Mouse (Mus musculus): ENCODE results near the gene Enox1. TPM values are rescaled to one million over a fixed set of nuclear protein-coding genes. Genes with fewer than 3 reads are reported as not detected.

Enox1 gene
- total RNA-seq, 2 experiments from 2014 or later, result 52.0 to 52.2 TPM

DNA sequence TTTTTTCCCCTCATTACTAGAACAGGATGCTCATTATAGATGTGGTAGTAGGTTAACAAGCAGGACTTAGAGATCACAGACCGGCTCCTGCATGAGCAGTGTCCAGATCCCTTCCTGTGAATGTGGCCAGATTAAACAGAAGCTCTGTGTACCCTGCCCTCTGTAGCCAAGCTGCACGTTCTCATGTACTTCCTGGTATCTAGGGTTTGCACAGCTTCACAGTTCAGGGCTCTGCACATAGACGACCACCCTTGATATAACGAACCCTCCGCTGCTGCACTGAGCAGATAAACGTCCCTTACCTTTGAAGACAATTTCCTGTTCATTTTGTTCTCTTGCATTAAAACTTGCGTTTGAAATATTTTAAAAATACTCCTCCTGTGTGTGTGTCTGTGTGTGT is 505.7 kb downstream of the Enox1 start:
- no peak for TF ChIP-seq CTCF (IDR thresholded peaks at IDR 0.05)
- no peak overlapping the region for H3K4me3 ChIP-seq
- intact Hi-C loops (cut with DNase I), result no loop called here
- H3K27ac ChIP-seq, result no peak overlapping the region
- no peak for DNase-seq (ENCODE audit: extremely low spot score in 1 of 2, low spot score in 2 of 2)

DNA sequence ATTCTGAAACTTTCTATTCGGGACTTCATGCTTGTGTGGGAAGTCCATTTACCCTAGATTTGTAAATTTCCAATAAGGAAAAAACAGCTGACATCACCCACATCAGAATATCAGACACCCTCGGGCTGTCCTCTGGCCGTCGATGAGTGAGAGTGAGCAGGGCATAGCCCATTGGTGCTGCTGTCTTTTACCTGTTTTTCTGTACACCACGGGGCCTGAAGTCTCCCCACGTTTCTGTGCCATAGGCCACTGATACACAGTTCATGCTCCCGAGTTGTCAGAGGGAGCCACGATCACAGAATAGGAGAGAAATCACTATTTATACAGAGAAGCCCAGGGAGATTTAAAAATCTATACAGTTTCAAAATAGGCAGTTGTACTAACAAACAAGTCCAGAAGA is 506.4 kb downstream of the Enox1 start:
- no peak overlapping the region for H3K27ac ChIP-seq
- intact Hi-C loops (cut with DNase I), result no loop called here
- no peak for DNase-seq (ENCODE audit: extremely low spot score in 1 of 2, low spot score in 2 of 2)
- H3K4me3 ChIP-seq, result no peak overlapping the region
- TF ChIP-seq CTCF (IDR thresholded peaks at IDR 0.05), result no peak

DNA sequence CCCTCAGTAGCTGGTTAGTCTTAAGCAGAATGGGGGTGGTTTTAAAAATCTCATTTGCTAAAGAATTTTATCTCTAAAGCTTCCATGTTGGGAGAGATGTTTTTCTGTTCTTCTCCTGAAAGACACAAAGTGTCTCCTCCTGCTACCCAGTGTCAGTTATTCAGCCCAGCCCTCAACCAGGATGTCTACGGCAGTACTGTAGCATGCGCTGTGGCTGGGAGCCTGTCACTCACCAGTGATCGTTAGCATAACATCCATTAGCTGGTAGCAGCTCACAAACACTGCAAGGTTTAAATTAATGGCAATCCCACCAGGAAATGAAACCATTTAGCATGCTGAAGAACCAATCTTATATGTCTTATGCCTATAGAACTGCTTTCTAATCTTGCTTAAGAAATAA is 511.5 kb downstream of the Enox1 start:
- DNase-seq (ENCODE audit: extremely low spot score in 1 of 2, low spot score in 2 of 2), result no peak
- intact Hi-C loops (cut with DNase I), result no loop called here
- H3K4me3 ChIP-seq, result no peak overlapping the region
- no peak for TF ChIP-seq CTCF (IDR thresholded peaks at IDR 0.05)
- no peak overlapping the region for H3K27ac ChIP-seq

DNA sequence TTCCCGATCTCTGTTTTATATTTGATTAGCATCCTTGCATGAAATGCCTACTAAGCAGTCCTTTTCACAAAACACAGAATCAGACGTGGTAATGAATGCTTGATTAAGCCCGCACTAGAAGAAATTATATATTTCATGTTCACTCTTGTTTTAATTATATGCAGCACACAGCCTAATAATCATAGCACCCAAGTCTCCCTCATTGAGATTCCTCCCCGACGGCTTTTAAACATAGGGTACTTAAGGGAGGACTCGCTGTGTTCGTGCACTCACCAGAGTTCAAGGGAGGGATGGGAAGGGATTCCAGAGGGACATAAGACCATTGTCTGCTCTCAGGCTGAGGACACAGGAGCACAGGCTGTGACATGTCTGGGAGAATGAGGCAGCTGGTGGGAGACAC is 512.9 kb downstream of the Enox1 start:
- Histone ChIP-seq H3K4me3 (no peak overlapping the region), H3K27ac (no peak overlapping the region)
- no peak for TF ChIP-seq CTCF (IDR thresholded peaks at IDR 0.05)
- intact Hi-C loops (cut with DNase I), result no loop called here
- DNase-seq (ENCODE audit: extremely low spot score in 1 of 2, low spot score in 2 of 2), result no peak

DNA sequence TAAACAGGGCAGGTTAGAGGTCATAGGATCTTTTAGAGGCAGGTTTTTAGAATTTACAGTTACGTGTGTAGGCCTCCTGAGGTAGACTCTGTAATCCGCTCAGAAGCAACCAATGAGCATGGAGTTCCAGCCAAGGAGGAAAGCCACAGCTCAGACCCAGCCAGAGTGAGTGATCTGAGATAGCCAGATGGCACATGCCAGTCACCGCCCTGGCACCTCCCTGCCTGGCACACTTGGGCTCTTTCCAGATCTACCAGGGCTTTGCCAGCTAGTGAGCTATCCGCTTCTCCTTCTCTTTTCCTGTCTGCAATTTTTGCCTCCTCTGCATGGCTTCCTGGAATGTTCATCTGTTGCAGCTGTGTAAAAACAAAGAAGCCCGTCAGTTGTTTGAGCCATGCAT is 514.4 kb downstream of the Enox1 start:
- DNase-seq (ENCODE audit: extremely low spot score in 1 of 2, low spot score in 2 of 2), result no peak
- no peak for TF ChIP-seq CTCF (IDR thresholded peaks at IDR 0.05)
- no peak overlapping the region for H3K27ac ChIP-seq
- intact Hi-C loops (cut with DNase I), result no loop called here
- no peak overlapping the region for H3K4me3 ChIP-seq

DNA sequence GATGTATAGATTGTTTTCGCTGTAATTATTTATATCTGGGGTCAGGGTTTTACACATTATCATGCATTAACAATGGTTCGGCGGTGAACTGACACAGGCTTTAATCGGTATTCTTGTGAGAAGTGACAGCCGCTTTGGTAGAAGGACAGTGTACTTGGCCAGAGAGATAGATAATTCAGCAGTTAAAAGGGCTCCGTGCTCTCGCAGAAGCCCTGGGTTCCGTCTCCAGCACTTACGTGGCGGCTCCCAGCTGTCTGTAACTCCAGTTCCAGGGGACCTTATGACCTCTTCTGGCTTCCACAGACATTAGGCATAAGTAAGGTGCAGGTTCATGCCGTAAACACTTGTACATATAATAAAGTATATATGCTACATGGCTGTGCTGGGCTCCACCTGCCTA is 515.4 kb downstream of the Enox1 start:
- Histone ChIP-seq H3K4me3 (no peak overlapping the region), H3K27ac (no peak overlapping the region)
- intact Hi-C loops (cut with DNase I), result no loop called here
- no peak for DNase-seq (ENCODE audit: extremely low spot score in 1 of 2, low spot score in 2 of 2)
- TF ChIP-seq CTCF (IDR thresholded peaks at IDR 0.05), result no peak

DNA sequence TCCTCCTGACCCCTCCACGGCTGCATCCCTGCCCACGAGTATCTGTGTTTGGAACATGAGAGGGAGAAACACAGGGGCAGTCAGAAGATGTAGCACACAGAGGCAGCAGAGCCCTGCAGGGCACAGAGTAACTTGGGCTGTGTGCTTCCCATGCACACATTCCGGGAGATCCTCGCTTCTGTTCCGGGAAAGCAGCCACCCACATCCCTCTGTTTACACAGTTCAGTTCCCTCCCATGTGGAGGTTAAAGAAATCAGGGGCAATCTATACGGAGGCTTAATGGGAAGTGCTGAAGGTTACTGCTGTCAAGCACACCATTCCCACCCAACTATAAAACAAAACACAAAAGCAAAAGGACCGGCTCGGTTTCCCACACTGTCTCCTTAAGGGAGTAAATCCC is 516.6 kb downstream of the Enox1 start:
- no peak for TF ChIP-seq CTCF (IDR thresholded peaks at IDR 0.05)
- Histone ChIP-seq H3K27ac (no peak overlapping the region), H3K4me3 (no peak overlapping the region)
- intact Hi-C loops (cut with DNase I), result no loop called here
- DNase-seq (ENCODE audit: extremely low spot score in 1 of 2, low spot score in 2 of 2), result no peak

DNA sequence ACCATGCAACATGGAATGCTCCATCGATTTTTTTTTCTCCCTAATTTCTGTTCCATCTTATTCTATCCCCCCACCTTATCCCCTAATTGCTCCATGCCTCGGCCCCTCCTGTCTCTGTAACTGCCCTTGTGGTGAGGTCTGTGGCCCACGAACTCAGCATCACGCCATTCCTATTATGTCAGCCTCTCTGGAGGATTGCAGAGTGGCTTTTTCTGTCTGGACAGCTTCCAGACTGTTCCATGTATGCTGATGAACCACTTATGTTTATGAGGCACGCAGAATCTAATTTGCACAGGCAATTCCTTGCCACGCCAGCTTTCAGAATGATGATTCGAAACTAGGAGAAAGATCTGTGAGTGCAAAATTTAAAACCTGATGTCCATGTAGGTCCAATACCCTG is 521.4 kb downstream of the Enox1 start:
- no peak for TF ChIP-seq CTCF (IDR thresholded peaks at IDR 0.05)
- DNase-seq (ENCODE audit: extremely low spot score in 1 of 2, low spot score in 2 of 2), result no peak
- H3K27ac ChIP-seq, result no peak overlapping the region

DNA sequence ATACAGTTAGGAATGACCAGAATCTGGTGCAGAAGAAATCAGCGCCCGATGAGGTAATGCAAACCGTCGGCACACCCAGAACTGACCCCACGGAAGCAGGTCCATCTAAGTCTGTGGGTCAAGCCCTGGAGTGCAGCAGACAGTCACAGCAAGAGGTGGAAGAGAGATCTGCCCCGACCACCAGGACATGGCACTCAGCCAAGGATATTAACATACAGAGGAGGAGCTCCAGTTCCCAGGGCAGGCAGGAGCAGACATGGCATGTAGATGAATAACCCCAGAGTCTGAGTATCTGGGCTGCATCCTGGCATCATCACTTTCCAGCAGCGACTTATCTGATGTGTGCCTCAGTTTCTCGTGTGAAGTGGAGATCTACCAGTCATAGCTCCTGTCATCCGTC is 523.3 kb downstream of the Enox1 start:
- DNase-seq (ENCODE audit: extremely low spot score in 1 of 2, low spot score in 2 of 2), result no peak
- TF ChIP-seq CTCF (IDR thresholded peaks at IDR 0.05), result no peak
- Histone ChIP-seq H3K4me3 (no peak overlapping the region), H3K27ac (no peak overlapping the region)
- intact Hi-C loops (cut with DNase I), result no loop called here

More for the DNA sequence above, 521.4 kb downstream of the Enox1 start:
- no peak overlapping the region for H3K4me3 ChIP-seq
- intact Hi-C loops (cut with DNase I), result no loop called here

DNA sequence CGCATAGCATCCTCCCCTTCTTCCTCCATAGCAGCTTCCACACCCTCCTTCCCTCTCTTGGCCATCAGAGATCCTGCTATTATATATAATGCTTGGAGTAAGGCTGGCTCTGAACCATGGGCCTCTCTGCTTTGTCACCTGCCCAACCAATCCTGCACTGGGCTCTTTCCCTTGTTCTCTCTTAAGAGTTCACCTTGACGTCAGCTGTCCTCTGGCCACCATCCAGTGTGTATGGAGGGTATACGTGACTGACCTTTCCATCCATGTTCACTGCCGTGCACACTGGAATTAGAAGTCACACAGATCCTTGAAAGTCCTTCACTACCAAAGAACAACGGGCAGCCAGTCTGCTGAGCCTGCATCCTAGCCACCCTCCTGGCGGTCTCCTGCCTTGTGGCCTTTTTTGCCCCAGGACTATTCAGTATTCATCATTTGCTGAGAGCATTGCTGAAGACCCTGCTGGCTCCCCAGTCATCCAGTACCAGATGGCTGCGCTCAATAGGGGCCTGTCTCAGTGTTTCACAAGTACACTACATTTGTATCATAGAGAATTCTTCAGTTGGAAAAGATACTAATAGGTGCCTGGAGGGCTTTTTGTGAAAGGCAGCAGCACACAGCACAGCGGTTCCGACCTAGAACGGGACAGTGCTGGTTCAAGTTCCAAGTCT is 526.5 kb downstream of the Enox1 start:
- intact Hi-C loops (cut with DNase I), result no loop called here
- no peak overlapping the region for H3K27ac ChIP-seq
- no peak for TF ChIP-seq CTCF (IDR thresholded peaks at IDR 0.05)
- no peak for DNase-seq (ENCODE audit: extremely low spot score in 1 of 2, low spot score in 2 of 2)
- H3K4me3 ChIP-seq, result no peak overlapping the region

DNA sequence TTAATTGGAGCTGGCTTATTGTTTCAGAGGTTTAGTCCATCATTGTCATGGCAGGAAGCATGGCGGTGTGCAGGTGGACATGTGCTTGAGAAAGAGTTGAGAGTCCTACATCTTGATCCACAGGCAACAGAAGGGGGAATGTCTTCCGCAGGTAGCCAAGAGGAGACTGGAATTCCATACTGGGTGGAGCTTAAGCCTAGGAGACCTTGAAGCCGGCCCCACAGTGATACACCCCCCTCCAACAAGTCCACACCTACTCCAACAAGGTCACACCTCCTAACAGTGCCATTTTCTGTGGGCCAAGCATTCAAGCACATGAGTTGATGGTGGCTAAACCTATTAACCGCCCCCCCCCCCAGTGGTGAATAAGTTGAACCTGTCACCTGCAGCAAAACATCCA is 533.3 kb downstream of the Enox1 start:
- H3K27ac ChIP-seq, result no peak overlapping the region
- DNase-seq (ENCODE audit: extremely low spot score in 1 of 2, low spot score in 2 of 2), result no peak
- no peak overlapping the region for H3K4me3 ChIP-seq
- no peak for TF ChIP-seq CTCF (IDR thresholded peaks at IDR 0.05)
- intact Hi-C loops (cut with DNase I), result no loop called here

DNA sequence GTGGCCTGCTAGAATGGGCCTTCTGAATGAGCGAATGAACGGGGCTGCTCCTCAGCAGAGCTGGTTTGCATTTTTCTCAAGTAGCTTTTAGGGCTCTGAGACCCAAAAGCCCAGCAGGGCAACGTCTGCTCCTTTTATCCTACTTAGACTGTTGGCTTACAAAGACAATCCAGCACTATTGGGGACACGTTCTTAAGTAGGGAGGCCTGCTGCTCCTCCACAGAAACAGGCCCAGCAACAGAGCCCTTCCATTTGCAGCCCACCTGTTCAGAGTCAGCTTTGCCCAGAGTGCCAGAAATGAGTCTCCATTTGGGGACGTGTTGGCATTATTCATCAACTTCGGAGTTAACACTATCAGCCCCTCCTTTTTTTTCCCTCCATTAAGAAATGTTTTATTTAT is 548.4 kb downstream of the Enox1 start:
- Histone ChIP-seq H3K4me3 (no peak overlapping the region), H3K27ac (no peak overlapping the region)
- intact Hi-C loops (cut with DNase I), result no loop called here
- DNase-seq (ENCODE audit: extremely low spot score in 1 of 2, low spot score in 2 of 2), result no peak
- TF ChIP-seq CTCF (IDR thresholded peaks at IDR 0.05), result no peak

DNA sequence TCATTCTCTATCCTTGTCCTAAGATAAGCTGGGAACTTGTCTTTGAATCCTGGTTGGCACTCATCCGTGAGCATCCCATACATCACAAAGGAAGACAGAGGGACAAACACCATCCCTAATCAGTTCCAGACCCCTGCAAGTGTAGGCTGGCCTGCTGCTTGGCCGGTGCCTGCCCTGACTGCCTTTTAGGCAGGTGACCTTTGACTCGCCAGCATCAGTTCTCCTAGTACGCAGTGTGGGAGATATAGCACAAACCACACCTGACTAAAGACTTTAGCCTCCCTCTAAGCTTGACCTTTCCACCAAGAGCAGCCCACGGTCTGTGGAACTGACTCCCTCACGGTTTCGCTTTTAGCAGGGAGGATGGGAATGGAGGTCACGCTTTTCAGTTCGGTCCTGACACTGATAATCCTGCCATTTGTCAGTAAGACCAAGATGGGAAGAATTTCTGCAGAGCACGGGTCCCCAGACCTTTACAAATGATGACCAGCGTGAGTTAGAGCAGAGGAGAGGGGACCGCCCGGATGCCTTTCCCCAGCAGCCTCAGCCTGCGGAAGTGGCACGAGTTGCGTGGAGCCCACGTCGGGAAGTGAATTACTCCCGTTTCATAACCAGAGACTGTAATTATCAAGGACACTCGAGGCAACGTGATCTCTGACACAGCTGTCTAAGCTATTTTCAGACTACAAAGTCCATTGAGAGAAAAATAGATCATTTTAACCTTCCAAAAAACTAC is 550.1 kb downstream of the Enox1 start:
- intact Hi-C loops (cut with DNase I), result no loop called here
- Histone ChIP-seq H3K4me3 (no peak overlapping the region), H3K27ac (peak overlapping the region; percentile 5; the same call in 1 of the 2 replicates)
- DNase-seq (ENCODE audit: extremely low spot score in 1 of 2, low spot score in 2 of 2), result no peak
- no peak for TF ChIP-seq CTCF (IDR thresholded peaks at IDR 0.05)

Measured in left cerebral cortex, adult 2 months (tissue).